Mouse (Mus musculus): ENCODE data around the gene Gm2004. TPM values are rescaled to one million over a fixed set of nuclear protein-coding genes. Genes with fewer than 3 reads are reported as not detected.
"Not testable (repeated sequence)": the region's sequence is repeated elsewhere in the genome, so short reads cannot be mapped to it uniquely, and the experiment has no call there.

Gene Gm2004
- polyA plus RNA-seq (2014; fragmentation: Nextera tagmentation; extraction: Ambion mirVana), result 2.8 and 3.4 TPM in 2 replicates

GRCm38 (mm10) chr2:176149725-176150124, at the start of gene Gm2004:
Gene Gm2004, minus strand, starts transcription at chr2:176149825.
- H3K4me1 ChIP-seq (ENCODE audit: control insufficient read depth, insufficient read depth, low read length); H3K27me3 ChIP-seq (ENCODE audit: control insufficient read depth, insufficient read depth, low read length); H3K9ac ChIP-seq (ENCODE audit: low read length); ATAC-seq (ENCODE audit: insufficient number of reproducible peaks, low FRiP score, low TSS enrichment, low read depth); H3K36me3 ChIP-seq (ENCODE audit: control insufficient read depth, insufficient read depth, low read length); H3K4me2 ChIP-seq (ENCODE audit: low read depth, severe bottlenecking); H3K9me3 ChIP-seq (ENCODE audit: control insufficient read depth, low read length); H3K27ac ChIP-seq (replicated peaks; ENCODE audit: low read depth, low read length); DNase-seq (ENCODE audit: low spot score); H3K4me3 ChIP-seq (ENCODE audit: low read depth, low read length): not testable (repeated sequence)
- no CpG with 5 or more reads among the region's 2 CpGs for WGBS

Other genes starting within 250 kb of the Gm2004 start
- 5.7 and 6.1 TPM in 2 replicates for gene Zfp966, start 218.7 kb downstream of the Gm2004 start, polyA plus RNA-seq (2014; fragmentation: Nextera tagmentation; extraction: Ambion mirVana)
- gene Gm2026, start 184.5 kb downstream of the Gm2004 start, polyA plus RNA-seq (2014; fragmentation: Nextera tagmentation; extraction: Ambion mirVana), result 26.7 and 37.7 TPM in 2 replicates
- 7.1 and 8.6 TPM in 2 replicates for gene 2210418O10Rik, start 76.7 kb upstream of the Gm2004 start, polyA plus RNA-seq (2014; fragmentation: Nextera tagmentation; extraction: Ambion mirVana)
- not detected in 2 replicates for gene Gm11009, start 169.7 kb upstream of the Gm2004 start, polyA plus RNA-seq (2014; fragmentation: Nextera tagmentation; extraction: Ambion mirVana)